Comparison of ENCODE assay signal across 8 mouse cellular contexts in the genomic region with DNA sequence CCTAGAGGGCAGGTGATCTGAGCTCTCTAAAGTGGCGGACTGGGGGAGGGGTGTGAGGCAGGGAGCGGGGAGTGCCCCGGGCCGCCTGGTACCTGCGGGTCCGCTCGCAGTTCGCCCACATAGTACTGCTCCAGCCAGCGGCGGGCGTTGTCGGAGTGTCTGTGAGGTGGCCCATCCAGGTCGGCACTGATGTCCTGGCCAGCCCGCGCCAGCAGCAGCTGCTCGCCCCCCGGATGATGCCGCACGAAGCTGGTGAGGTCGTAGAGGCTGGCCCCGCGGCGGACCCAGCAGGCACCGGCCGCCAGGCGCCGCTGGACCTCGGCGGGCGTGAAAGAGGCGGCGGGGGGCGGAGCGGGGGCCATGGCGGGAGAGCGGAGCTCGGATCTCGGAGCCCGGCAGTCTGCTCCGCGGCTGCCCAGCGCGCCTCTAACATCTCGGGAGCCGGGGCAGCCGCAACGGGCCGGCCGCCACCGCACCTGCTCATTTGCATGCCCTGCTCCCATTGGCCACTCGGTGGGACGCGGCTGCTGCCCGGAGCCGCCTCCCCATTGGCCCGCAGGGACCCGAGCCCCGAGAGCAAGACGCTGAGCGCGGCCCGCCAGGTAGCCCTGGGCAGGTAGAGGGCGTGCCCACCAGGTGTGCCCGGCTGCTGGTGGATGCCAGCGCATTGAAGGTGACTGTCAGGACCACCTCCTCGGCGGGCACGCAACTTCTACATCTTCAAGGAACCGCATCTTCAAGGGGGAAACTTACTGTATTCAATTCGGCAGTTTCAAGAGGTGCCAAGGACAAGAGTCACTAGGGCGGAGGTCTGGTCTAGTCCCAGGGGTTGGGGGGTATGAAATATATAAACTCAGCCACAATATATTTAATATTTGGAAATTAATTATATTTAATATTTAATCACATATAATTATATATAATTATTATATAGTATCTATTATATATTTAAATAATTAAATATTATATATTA. TPM values are rescaled to one million over a fixed set of nuclear protein-coding genes. Genes with fewer than 3 reads are reported as not detected.
DNase-seq lines count a peak whose midpoint lies in the region; ATAC-seq and TF ChIP-seq lines count a peak whose summit lies in the region.

A gene (minus strand): TSS at position 434 of the 973 bp plus-strand sequence.

- WGBS in hindbrain, embryonic 11.5 days = under 1% methylated on average over 62 of the region's 71 CpGs

- CTCF ChIA-PET in Patski (lab: Charles Lee) = interaction anchor here (1.5 kb wide), 1 partner anchor 10 kb away, joined by 3 read pairs; no protein-coding TSS in a partner anchor

- H3K4me1 ChIP-seq in hindbrain, embryonic 11.5 days (replicated peaks; ENCODE audit: control insufficient read depth, insufficient read depth, low read length) = no peaks in the 10 kb centered on the region

- in situ Hi-C loops in Patski (cut with MboI; ENCODE audit: low pct_unique_long_range_greater_than_20kb) = no loop called here

- peaks cover 22% of the 10 kb centered on the region for H3K27me3 ChIP-seq in Patski
- H3K27me3 ChIP-seq in hindbrain, embryonic 11.5 days (ENCODE audit: control insufficient read depth, insufficient read depth, low read length) = peaks cover 33% of the 10 kb centered on the region

- peak; percentile 98 for TF ChIP-seq CTCF in Patski (IDR thresholded peaks at IDR 0.05)

- H3K4me2 ChIP-seq in hindbrain, embryonic 11.5 days (replicated peaks; ENCODE audit: low read depth, low read length) = peak within 1 kb of the TSS; percentile 94

- POLR2A ChIA-PET in Patski (lab: Charles Lee) = no interaction called here

- peak within 1 kb of the TSS; percentile 46 for H3K4me3 ChIP-seq in hindbrain, embryonic 11.5 days (ENCODE audit: low read depth, low read length)

- no peaks in the 10 kb centered on the region for H3K36me3 ChIP-seq in hindbrain, embryonic 11.5 days (ENCODE audit: control insufficient read depth, insufficient read depth, low read length)

- no peak for DNase-seq in Patski (ENCODE audit: low read depth, low spot score)
- DNase-seq in cerebellum, postnatal 14 days = peak; percentile 87 to 90
- DNase-seq in frontal cortex, postnatal 14 days (ENCODE audit: low spot score in 2 of 2) = peak; percentile 27 to 51
- DNase-seq in hindbrain, embryonic 11.5 days (ENCODE audit: low spot score) = peak; percentile 80
- DNase-seq in layer of hippocampus, postnatal 25 days (ENCODE audit: extremely low spot score in 1 of 2, low spot score in 1 of 2) = peak; percentile 33 to 37
- DNase-seq in lung, postnatal 14 days = peak; percentile 78
- peak; percentile 90 for DNase-seq in retina, postnatal 1 day
- DNase-seq in thymus, postnatal 36 days = peak; percentile 50 to 62

- H3K9me3 ChIP-seq in hindbrain, embryonic 11.5 days (ENCODE audit: control insufficient read depth, low read length) = no peaks in the 10 kb centered on the region

- H3K27ac ChIP-seq in hindbrain, embryonic 11.5 days (ENCODE audit: low read depth, low read length) = no peak within 1 kb of the TSS

- H3K9ac ChIP-seq in hindbrain, embryonic 11.5 days (ENCODE audit: low read depth, low read length) = peak within 1 kb of the TSS; percentile 32

- peak; percentile 96 for ATAC-seq in Patski
- peak; percentile 96 for ATAC-seq in hindbrain, embryonic 11.5 days (ENCODE audit: low FRiP score)

RNA-seq across cellular contexts. Expression of the gene that starts here (rescaled TPM):
- polyA plus RNA-seq in Patski (2021) = 1.7 TPM
- polyA plus RNA-seq in hindbrain, embryonic 11.5 days (2014; fragmentation: Nextera tagmentation; extraction: Ambion mirVana) = 0.15 TPM in 1 of 2 replicates, not detected in the other
- total RNA-seq in layer of hippocampus, postnatal 25 days (2021) = 10 to 100 TPM; 49.1 to 51.3 TPM

Comparison
In these comparisons a context has a peak if more than half of its experiments do, and no peak if none do; other contexts are left out.
1. Peak in DNase-seq, ATAC-seq, H3K4me3 ChIP-seq, H3K9ac ChIP-seq and H3K4me2 ChIP-seq in hindbrain, embryonic 11.5 days; RNA of the gene not detected or under 1 TPM.